Mouse (Mus musculus): ENCODE results near the gene Ablim1. TPM values are rescaled to one million over a fixed set of nuclear protein-coding genes. Genes with fewer than 3 reads are reported as not detected.

The Ablim1 gene
- polyA plus RNA-seq (2014; fragmentation: Illumina TruSeq; extraction: RNeasy Lipid Tissue Mini Kit (QIAGEN cat#74804); ENCODE audit: low replicate concordance): 42.0 TPM

DNA sequence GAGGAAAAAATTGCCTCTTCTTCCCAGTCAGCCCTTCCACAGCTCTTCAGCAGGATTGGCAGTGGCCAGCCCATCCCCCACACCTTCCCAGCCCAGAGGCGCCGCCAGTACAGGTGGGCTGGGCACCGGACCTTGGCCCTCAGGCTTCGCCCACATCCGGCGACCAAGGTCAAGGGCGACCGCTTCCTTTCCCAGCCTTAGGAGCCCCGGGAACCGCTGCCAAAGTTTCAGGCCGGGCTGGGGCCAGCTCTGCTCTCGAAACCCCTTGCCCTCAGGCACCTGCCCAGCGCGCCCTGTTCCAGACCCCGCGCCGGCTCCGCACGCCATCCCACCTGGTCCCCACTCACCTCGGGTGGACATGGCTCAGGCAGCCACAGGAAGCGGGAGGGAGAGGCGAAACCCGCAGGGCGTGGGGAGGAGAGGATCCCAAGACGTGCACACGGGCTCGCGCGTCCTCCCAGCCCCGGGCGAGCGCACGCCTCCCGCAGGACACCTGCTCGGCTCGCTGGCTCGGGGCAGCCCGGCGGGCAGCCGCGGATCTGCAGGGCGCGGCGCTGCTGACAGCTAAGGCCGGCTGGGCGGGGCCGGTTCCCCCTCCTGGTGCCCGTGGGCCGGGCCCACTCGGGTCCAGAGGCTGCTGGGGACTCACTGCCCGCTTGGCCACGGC is at the start of gene Ablim1:
Gene Ablim1, minus strand, starts transcription at position 574 of the 667 bp plus-strand sequence.

DNA sequence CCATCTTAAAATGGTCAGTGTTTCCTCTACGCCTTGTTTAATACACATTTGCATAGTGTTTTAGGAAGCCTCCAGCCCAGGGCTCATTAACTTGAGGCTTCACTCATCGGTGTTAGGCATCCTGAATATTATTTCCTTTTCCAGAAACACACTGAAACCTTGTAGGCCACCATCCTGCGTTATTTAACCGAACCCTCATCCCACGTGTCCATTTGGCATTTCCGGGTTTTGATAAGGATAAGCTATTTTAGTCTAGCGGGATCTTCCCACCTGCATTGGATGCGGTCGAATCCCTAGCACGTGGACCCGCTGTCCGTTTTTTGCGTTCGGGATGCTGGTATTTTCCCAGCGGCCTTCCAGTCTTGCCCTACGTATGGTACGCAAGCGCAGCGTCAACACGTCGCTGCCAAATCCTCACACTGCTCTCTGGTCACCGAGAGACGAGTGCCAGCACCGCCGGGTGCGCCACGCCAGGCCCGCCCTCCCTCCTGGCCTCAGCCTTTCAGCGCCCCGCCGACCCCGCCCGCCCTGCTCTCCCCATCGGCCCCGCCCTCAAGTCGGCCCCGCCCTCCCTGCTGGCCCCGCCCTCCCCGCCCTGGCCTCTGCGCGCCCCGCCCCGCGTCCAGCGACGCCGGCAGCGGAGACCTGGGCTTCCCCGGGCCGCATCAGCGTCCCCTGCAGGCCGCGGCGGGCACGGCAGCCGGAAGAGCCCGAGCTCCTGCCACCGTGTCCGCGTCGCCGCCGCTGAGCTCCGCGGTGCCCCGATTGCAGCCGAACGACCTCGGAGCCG is 45.8 kb upstream of the Ablim1 start, which contains the start of gene Fam160b1:
Gene Fam160b1, plus strand, starts transcription at position 340 of the 790 bp plus-strand sequence.

DNA sequence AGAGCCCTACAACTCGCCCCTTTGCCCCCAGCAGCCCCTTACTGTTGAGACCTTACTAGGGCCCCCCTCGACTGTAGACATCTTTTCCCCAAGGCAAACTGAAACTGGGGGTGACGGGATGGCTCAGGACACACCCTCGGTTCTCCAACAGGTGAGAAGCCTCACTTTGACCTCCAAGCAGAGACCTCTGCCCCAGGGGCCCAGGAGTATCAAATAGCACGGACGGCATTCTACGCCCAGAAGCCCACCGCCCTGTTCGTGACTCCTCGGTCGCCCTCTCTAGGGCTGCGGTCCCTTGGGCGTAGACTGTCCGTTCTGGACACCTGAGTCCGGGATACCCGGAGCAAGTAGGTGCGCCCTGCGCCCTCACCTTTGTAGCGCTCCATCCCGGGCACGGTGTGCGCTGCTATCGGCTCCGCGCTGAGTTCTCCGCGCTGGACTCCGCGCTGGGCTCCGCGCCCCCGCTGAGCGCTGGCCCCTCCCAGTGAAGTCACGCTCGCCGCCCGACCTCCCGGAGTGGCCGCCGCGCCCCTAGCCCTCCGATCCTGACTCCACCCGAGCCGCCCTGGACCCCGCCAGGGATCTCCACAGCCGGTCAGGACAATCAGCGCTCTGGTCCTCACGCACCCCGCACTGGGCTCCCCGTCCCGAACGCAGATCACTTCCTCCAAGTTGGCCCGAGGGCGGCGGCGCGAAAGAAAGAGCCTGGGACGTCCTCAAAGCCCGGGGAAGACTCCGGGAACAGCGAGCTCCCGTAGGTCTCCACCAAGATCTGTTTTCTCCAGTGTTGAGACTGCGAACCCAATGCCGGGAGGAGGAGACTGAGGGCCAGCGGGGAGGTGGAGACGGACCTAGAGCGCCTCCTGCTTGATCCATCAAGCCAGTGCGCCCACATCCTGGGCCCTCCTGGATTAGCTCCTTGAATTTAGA is 306.7 kb downstream of the Ablim1 start, which contains the start of gene Afap1l2:
Gene Afap1l2, minus strand, starts transcription at position 448 of the 930 bp plus-strand sequence.

Other genes with a start within 250 kb of the Ablim1 start
- gene Fam160b1, start 45.8 kb upstream of the Ablim1 start, polyA plus RNA-seq (2014; fragmentation: Illumina TruSeq; extraction: RNeasy Lipid Tissue Mini Kit (QIAGEN cat#74804); ENCODE audit: low replicate concordance): 37.4 TPM
- 8.4 TPM for gene Trub1, start 138.0 kb upstream of the Ablim1 start, polyA plus RNA-seq (2014; fragmentation: Illumina TruSeq; extraction: RNeasy Lipid Tissue Mini Kit (QIAGEN cat#74804); ENCODE audit: low replicate concordance)

Measured in small intestine, adult 10 weeks (tissue).